Mouse (Mus musculus) adrenal gland, adult 8-10 months (tissue): Measurements from ENCODE around the gene Smim6. TPM values are rescaled to one million over a fixed set of nuclear protein-coding genes. Genes with fewer than 3 reads are reported as not detected.

Experiments
- DNase-seq: peaks from one replicate; pipeline ENCODE4 v3.0.0; 2022
- total RNA-seq, 4 experiments: library from RNA; stranded (reverse); gene quantifications; 2 replicates each; pipeline ENCODE4 v1.2.4; 2022

Gene Smim6
- not detected for total RNA-seq

GRCm38 (mm10) chr11:115911632-115912376 lies at the start of gene Smim6:
Gene Smim6, plus strand, starts transcription at chr11:115912017.
- no peak for DNase-seq

- DNase-seq: no peak
Observed at GRCm38 (mm10) chr11:115863895-115864294, 47.9 kb upstream of the Smim6 start.

- no peak for DNase-seq
Observed at GRCm38 (mm10) chr11:115869393-115869792, 42.4 kb upstream of the Smim6 start.

DNA sequence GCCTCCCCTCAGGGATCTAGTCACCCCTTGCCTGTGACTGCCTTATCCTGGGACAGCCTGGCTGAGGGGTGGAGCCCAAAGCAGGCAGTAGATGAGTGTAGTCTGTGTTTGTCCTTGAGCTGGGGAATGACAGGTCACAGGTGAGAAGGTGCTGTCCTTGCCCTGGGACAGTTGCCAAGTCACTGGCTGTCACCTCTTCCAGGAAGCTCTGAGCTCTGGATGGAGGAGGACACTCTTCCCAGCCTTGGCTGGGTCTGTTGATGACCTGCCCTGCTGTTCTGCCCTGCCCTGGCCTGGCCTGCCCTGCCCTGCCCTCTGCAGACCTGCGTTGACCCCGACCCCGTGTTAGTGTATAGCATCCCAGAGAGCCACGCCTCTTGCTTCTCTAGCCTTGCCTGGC lies 39.4 kb upstream of the Smim6 start:
- DNase-seq: no peak

DNA sequence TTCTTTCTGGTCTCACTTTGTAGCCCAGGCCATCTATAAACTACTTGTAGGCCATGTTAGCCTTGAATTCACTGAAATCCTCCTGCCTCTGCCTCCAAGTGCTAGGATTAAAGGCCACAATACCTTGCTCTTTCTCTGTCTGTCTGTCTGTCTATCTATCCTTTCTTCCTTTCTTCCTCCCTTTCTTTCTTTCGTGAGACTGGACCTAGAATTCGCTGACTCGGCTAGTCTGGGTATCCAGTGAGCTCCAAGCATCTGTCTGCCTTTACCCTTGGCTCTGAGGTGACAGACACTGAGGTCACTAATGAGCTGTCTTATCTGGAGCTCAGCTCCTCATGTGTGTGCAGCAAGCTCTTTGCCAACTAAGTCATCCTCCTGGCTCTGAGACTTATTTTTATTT lies 35.9 kb upstream of the Smim6 start:
- no peak for DNase-seq

GRCm38 (mm10) chr11:115876438-115876837 lies 35.4 kb upstream of the Smim6 start:
- no peak for DNase-seq

- DNase-seq: no peak
Observed at GRCm38 (mm10) chr11:115877174-115877755, 34.6 kb upstream of the Smim6 start.

DNA sequence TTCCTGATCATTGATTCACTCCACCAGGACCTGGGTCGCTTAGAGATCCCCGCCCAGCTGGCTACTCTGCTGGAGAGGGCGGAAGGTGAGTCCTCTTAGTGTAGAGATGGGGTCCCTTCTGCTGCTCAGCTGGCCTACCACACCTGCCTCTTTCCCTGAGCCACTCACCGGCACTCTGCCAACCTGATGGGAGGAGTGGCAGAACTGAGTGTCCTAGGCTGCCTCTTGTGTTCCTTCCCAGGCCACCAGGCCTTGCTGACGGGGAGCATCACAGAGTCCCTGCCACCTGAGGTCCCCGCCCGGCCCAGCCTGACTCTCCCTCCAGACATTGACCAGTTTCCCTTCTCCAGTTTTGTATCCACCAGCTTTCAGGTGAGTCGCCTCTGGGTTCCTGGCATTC lies 33.7 kb upstream of the Smim6 start:
- DNase-seq: no peak

- no peak for DNase-seq
Observed at GRCm38 (mm10) chr11:115881002-115881401, 30.8 kb upstream of the Smim6 start.

DNA sequence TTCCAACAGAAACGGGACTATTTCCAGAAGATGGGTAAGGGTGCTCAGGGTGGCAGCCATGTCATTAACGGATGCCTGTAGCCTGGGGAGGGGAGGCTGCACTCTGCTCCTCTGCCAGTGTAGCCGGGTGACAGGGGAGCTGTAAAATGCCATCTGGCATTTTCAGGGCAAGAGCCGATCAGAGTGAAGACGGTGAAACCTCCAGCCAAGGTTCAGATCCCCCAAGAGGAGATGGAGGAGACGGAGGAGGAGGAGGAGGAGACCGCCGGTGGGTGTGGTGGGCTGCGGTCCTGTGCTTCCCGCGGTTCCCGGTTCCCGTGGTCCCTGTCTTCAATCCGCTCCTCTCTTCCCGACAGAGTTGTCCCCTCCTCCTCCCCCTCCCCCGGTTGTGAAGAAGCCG lies 28.6 kb upstream of the Smim6 start:
- DNase-seq: no peak

- no peak for DNase-seq
Observed at GRCm38 (mm10) chr11:115884361-115884760, 27.5 kb upstream of the Smim6 start.

GRCm38 (mm10) chr11:115885281-115885680 lies 26.5 kb upstream of the Smim6 start:
- DNase-seq: no peak

DNA sequence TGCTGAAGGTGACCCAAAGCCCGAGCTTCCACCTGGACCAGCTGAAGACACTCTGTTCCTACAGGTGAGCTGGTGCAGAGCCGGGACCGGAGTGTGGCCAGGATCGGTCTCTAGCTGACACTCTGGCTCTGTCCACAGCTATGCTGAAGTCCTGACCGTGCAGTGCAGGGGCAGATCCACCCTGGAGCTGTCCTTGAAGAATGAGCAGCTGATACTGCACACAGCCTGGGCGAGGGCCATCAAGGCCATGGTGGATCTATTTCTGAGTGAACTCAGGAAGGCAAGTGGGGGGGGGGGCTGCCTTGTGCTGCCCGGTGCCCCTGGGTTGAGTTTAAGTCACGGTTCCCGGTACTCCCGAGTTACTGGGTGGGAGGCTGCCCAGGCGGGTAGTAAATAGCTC lies 25.4 kb upstream of the Smim6 start:
- DNase-seq: no peak

- no peak for DNase-seq
Observed at GRCm38 (mm10) chr11:115888020-115888419, 23.8 kb upstream of the Smim6 start.

- no peak for DNase-seq
Observed at GRCm38 (mm10) chr11:115889159-115889558, 22.7 kb upstream of the Smim6 start.

DNA sequence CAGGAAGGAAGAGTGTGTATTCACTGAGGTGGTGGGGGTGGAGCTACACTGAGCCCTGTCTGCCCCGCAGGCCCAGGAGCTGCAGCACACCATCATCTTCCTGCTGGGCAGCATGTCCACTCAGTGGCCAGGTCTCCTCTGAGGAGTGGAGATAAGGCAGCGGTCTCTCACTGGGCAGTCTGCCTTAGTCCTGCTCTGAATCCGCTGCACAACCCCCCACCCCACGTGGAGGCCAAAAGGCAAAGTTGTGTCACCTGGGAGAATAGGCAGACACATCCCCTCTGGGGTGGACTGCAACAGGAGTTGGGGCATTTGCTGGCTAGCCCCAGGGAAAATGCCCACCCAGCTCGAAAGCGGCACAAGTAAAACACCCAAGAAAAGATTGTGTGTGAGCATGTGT lies 19.6 kb upstream of the Smim6 start:
- no peak for DNase-seq

DNA sequence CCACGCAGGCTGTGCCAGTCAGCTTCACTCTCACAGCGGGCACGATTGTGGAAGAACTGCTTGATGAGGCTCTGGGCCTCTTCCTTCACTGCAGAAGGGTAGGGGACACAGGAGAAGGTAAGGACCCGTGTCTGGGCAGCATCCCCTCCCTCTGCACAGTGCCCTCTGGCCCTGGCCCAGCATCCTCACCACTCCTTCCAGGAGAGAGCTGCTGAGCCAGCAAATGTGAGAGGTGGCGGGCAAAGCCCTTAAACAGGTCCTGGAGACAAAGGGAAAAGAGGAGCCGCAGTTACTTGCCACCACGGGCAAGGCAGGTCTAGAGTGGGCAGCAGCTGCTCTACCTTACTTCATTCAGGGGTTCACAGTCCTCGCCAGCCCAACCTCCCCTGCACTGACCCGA lies 18.7 kb upstream of the Smim6 start:
- DNase-seq: no peak

DNA sequence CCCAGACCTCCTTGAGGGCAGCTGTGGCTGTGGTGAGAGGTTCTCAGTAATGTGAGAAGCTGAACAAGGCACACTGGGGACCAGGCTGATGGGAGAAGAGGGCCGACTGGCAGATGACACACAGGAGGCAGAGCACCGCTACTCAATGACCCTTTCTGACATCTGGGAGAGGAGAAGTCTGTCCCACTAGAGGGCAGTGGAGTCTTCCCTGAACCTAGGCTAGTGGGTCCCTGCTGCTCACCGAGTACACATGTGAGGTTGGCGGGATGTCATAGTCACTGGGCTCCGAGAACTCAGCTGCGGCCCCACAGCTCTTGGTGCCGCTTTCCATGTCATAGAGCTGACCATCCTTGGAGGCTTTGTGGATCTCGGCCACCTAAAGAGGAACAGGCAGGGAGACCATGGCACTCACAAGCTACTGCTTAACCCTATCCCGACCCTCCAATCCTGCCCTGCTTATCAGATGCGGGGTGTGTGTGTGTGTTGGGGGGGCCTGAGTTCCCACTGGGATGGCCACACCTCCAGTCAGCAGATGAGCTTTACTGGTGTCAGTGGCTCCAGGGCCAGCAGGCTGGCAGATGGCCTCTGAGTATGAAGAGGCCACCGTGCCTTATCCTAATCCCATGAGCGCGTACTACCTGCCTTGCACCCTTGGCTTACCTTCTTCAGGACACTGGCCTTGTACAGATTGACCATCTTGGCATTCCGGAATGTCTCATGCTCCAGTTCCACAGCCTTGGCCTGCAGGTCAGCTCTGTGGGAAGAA lies 16.9 kb upstream of the Smim6 start:
- DNase-seq: no peak

DNA sequence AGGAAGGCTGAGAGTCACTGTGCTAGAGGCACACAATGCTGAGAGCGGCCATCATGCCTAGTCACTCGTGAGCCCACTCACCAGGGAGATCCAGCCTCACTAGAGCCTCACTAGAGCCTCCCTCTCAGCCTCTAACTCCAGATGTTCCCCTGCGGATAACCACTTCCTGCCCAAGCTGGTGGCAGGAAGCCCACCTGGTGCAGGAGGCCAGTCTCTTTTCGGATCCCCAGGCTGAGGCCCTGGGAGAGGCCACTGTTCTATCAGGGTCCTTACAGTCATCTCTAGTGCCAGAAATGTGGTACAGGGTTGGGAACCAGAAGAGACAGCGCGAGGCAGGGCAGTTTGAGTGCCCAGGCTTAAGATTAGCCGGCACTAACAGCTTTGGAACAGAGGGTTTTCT lies 13.4 kb upstream of the Smim6 start:
- no peak for DNase-seq

- DNase-seq: no peak
Observed at GRCm38 (mm10) chr11:115898886-115899285, 12.9 kb upstream of the Smim6 start.

GRCm38 (mm10) chr11:115899486-115900266 lies 12.1 kb upstream of the Smim6 start, which contains the start of gene Smim5:
Gene Smim5, plus strand, starts transcription at chr11:115899966.
- no peak for DNase-seq

- no peak for DNase-seq
Observed at GRCm38 (mm10) chr11:115900561-115901337, 11.1 kb upstream of the Smim6 start.
